Mouse (Mus musculus) kidney, postnatal 36 days (tissue): ENCODE data around the gene Pgm2.

Source experiments
- DNase-seq, 2 experiments: peaks; one replicate each; pipeline ENCODE4 v3.0.0; 2021 to 2022; ENCODE audit warnings: mixed read lengths in 2 of 2

Pgm2 gene

DNA sequence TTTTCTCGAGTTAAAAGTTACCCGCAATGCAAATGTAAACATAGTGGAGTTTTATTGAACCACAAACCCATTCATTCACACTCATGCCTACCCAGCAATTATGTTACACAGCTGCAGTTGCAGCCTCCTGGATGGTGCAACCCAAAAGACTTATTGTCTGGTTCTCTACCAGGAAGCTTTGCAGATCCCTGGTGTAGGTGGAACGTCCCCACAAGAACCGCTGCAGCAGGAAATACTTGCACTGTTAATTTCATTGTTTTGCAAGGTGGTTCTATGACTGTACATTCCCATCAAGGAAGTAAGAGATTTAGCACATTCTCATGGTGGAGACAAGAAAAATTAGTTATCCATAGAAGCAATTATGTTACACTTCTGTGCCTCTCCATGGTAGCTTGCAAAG is 15.4 kb upstream of the Pgm2 start:
- no peak for DNase-seq

- no peak for DNase-seq
Observed at GRCm38 (mm10) chr5:64078740-64079461, 13.8 kb upstream of the Pgm2 start.

GRCm38 (mm10) chr5:64079462-64079817 is 13.3 kb upstream of the Pgm2 start:
- no peak for DNase-seq

GRCm38 (mm10) chr5:64083447-64084359 is 9.0 kb upstream of the Pgm2 start:
- no peak for DNase-seq

- DNase-seq: no peak
Observed at GRCm38 (mm10) chr5:64085405-64085804, 7.3 kb upstream of the Pgm2 start.

DNA sequence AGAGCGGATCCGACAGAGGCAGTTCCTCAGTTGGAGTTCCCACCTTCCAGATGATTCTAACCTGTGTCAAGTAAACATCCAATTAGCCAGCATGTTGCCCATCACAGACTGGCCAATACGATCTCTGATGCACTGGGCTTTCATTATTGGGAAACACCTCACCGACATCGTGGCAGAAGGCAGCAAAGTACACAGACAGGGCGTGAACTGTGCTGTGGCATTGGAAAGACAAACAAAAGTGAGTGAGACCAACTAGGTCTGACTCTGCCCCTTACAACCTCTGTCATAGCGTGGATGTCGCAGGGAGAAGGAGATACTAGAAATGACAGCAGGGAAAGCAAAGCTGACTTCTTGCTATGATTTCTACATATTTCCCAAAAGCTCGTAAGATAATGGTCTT is 4.0 kb upstream of the Pgm2 start:
- DNase-seq: no peak

DNA sequence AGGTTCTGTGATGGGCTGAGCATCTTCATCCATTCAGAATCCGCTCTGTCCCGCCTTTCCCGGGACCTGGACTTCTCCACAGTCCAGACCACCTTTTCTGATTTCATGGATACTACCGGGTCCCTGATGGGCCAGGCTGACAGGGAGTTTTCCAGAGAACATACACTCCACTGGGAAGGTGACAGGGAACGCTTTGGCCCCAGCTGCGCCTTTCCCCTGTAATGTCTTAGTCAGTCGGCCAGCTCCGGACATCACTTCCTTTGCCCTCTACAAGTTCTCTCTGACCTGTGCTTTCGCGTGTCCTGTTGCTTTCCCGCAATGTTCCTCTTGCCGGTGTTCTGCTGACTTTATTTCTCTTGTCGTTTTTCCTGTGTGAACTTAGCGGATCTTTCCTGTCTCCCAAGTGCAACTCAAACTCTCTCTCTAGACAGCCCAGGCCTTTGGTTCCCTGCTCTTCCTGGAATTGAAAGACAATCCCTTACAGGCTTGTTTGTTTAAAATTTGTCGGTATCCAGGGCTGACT is 660 bp downstream of the Pgm2 start:
- peak; percentile 43 to 50 for DNase-seq

DNA sequence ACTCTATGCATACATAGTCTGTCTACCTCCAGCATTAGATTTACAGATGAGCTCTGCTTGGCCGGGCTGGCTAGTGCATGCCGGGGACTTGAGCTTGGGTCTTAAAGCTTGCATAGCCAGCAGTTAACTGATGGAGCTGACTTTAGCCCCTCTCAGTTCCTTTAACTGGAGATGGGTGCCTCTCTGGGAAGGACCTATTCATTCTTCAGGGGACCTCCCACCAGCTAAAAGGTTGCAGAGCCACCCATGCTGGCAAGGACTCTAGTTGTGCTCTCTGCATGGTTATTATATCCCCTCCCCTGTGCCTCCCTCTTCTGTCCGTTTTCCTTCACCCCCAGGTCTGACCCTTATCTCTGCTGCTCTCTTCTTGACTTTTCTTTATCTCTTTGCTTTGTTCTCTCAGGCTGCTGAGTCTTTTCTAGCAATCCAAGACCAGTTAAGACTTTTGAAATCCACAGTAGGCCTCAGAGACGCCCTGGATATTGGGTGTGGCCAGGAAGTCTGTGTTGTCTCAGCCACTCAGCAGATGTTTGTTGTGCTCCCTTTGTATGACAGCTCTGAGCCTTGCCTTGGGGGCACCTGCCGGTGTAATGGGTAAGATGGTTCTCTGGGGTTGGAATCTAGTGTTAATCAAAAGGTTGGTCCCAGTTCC is 2.7 kb downstream of the Pgm2 start:
- DNase-seq: no peak

GRCm38 (mm10) chr5:64101993-64102716 is 9.4 kb downstream of the Pgm2 start:
- DNase-seq: no peak

GRCm38 (mm10) chr5:64102717-64103075 is 9.9 kb downstream of the Pgm2 start:
- no peak for DNase-seq

DNA sequence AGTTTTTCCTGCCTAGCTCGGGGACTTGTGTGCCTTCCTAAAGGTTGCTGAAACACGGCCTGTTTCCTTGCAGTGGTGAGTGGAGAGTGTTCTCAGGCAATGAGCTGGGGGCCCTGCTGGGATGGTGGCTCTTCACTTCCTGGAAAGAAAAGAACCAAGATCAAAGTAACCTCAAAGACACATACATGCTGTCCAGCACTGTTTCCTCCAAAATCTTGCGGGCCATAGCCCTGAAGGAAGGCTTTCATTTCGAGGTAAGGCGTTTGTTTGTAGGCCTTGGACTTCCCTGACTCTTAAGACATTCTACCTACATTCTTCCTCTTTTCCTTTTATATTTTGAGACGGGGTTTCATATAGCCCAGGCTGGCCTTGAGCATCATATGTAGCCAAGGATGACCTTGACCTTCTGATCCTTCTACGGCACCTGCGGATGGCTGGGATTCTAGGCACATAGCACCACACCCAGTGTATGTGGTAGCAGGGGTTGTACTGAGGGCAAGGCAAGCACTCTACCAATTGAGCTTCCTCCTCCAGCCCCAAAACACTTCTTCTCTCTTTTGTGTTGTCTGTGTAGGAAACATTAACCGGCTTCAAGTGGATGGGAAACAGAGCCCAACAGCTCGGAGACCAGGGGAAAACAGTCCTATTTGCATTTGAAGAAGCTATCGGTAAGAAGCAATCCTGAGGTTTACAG is 15.0 kb downstream of the Pgm2 start:
- no peak for DNase-seq

DNA sequence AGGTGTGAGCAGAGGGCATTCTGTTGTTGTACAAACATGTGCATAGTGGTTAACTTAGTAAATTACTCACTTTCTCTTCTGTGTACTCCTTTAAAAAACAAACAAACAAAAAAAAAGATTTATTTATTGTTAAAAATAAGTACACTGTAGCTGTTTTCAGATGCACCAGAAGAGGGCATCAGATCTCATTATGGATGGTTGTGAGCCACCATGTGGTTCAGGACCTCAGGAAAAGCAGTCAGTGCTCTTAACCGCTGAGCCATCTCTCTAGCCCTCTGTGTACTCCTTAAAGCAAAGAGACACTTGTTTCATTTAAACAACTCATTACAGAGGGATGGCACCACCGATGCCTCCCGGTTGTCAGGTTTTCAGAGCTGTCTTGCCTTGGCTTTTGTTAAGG is 16.5 kb downstream of the Pgm2 start:
- peak; percentile 18 to 32 for DNase-seq

DNA sequence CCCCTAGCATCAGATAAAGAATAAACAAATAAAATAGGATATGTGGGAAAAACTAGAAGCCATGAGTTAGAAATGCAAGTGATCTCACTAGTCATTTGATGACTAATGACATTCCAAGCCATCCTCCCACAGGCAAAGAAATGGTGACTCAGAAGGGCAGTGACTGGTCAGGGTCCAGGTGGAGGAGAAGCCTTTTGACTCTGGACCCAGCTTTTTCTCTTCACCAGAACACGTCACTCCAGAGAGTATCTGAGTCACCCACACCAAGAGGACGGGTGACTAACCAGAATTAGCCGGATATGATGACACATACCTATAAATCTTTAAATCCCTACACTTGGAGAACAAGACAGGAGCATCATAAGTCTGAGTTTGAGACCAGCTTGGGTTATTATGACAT is 19.6 kb downstream of the Pgm2 start:
- DNase-seq: peak; percentile 33 to 39

DNA sequence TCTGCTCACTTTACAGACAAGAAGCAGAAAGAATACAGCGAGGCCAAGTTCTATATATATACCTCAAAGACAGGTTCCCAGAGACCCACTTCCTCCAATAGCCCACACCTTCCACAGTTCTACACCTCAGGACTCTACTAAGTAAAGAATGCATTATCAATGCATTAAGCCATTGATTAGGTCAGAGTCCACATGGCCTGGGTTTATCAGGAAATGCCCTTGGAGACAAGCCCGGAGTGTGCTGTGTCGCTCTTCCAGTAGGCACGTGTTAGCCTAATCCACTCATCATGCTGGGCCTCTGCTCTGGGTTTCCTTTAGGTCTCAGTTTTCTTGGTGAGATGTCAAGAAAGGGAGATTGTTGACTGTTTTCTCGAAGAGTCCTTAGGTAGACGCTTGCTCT is 21.5 kb downstream of the Pgm2 start:
- DNase-seq: no peak

DNA sequence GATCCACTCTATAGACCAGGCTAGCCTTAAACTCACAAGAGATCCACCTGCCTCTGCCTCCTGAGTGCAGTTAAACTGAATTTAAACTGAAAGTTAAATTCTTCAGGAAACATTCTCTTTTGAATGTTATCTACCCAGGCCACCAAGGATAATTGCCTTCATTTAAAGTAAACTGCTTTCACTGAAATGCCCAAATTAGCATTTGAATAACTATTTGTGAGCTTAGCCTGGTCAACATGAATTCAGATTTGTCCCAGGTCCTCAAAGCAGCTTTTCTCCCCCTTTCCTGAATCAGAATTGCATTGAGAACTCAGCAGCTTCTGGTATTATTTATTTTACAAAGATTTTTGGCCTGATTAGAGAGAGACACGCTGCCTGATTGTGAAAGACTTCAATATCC is 24.4 kb downstream of the Pgm2 start:
- DNase-seq: no peak

DNA sequence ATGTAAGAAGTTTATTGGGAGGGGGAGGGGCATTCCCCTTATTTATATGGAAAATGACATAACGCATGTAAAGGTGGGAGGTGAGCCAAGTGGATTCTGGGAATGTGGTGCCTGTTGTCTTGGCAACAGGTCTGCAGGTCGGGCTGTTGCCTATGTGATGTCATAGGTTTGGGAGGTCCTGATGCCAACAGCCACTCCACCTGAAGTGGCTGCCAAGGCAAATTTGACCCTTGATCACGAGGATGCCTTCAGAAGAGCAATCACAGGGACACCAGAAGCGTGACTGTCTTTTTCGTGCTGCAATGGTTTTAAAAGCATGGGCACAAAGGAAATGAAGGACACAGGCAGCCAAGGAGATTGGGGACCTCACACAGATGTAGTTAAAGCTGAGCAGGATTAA is 33.0 kb downstream of the Pgm2 start:
- DNase-seq: peak in 1 of 2 experiments; percentile 33

DNA sequence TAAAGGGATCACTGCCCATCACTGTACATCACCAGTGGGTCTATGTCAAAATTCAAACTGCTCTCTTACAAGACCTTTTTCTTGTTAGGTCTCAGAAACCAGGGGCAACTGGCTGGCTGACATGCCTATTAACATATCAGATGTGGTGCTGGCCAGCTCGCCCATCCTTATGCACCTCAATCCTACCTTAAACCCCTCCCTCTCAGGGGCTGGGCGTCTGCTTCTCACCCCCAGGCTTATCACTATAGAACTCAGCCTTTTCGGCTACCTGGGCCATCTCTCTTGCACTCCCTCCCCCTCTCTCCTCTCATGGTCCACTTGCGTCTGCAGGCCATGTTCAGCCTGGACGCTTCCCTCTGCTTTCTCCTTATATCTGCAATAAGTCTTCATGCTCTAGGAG is 38.8 kb downstream of the Pgm2 start:
- DNase-seq: no peak

DNA sequence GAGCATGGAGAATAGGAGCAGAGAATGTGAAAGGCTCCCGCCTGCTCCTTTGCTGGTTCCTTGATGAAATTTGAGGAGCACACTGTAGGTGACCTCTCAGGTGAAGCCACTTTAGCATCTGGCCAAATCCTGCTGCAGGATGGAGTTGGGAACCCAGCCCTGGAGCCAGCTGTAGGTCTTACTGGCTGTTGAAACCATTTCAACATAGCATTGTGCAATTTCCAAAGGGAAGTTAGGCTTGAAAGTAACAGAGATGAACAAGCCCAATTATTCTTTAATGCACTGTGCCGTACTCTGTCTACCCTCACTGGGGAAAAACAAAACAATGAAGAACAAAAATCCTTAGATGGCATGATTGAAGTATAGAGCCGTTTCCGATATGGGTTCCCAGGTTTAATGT is 41.2 kb downstream of the Pgm2 start:
- DNase-seq: no peak

- peak; percentile 25 to 49 for DNase-seq
Observed at GRCm38 (mm10) chr5:64136325-64136724, 43.6 kb downstream of the Pgm2 start.

DNA sequence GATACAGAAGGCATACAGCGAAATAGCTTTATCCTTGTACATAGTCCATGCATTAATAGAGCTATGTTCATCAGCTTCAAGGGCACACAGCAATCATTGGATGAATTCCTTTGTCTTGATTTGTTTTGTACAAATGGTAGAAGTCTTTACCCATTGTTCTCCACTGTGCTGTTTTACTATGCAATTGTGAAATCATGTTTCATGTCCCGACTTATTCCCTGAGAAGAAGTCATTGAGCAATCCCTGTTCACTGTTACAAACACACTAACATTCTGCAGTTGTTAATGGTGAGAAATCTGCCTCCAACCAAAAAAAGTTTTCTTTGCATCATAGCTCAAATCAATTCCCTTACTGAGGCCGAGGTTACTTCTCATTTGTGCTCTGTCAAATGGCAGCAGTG is 47.5 kb downstream of the Pgm2 start:
- no peak for DNase-seq

DNA sequence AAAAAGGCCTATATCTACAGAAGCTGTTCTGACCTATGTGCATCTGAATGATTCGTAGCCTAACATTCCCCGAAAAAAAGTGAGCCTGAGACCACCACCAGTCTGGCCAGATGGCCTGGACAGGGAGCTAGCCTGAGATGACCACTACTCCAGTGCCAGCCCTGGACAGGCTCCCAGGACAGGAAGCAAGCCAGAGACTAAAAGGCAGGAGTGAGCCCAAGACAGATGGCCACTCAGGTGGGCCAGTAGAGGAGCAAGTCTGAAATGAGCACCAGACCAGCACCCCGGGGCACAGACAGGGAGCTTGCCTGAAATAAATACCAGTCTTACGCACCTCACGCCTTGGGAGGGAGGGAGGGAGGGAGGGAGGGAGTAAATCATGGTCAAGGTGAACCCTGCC is 51.6 kb downstream of the Pgm2 start:
- no peak for DNase-seq

GRCm38 (mm10) chr5:64146384-64147005 is 53.7 kb downstream of the Pgm2 start:
- DNase-seq: no peak
